Mouse (Mus musculus) kidney, adult 8-10 months (tissue): ENCODE results near the gene Stra6l.
A peak's percentile ranks its signal among the peaks of the same experiment; 100 is the strongest.

Experiments
- DNase-seq, 2 experiments: peaks; one replicate each; pipeline ENCODE4 v3.0.0; 2022

Stra6l gene

GRCm38 (mm10) chr4:45848109-45848824, at the start of gene Stra6l:
Gene Stra6l (plus strand): TSS chr4:45848664.
- DNase-seq: no peak

GRCm38 (mm10) chr4:45798964-45799363, 49.5 kb upstream of the Stra6l start, which contains the start of gene Aldh1b1:
Gene Aldh1b1 (plus strand): TSS chr4:45799022.
- peak; percentile 65 to 73 for DNase-seq

GRCm38 (mm10) chr4:45799956-45800537, 48.4 kb upstream of the Stra6l start:
- DNase-seq: no peak

- no peak for DNase-seq
These were observed 45.6 kb upstream of the Stra6l start for GRCm38 (mm10) chr4:45802900-45803299.

GRCm38 (mm10) chr4:45808034-45808433, 40.4 kb upstream of the Stra6l start:
- no peak for DNase-seq

- DNase-seq: no peak
These were observed 37.2 kb upstream of the Stra6l start for GRCm38 (mm10) chr4:45811250-45811649.

GRCm38 (mm10) chr4:45815542-45815941, 32.9 kb upstream of the Stra6l start:
- peak; percentile 18 to 40 for DNase-seq

GRCm38 (mm10) chr4:45818814-45819207, 29.7 kb upstream of the Stra6l start:
- DNase-seq: no peak

GRCm38 (mm10) chr4:45819208-45819931, 29.1 kb upstream of the Stra6l start:
- DNase-seq: no peak

GRCm38 (mm10) chr4:45820074-45820830, 28.2 kb upstream of the Stra6l start:
- peak in 1 of 2 experiments; percentile 55 for DNase-seq

GRCm38 (mm10) chr4:45821995-45822394, 26.5 kb upstream of the Stra6l start:
- DNase-seq: no peak

- no peak for DNase-seq
These were observed 25.5 kb upstream of the Stra6l start for GRCm38 (mm10) chr4:45822781-45823575.

- DNase-seq: no peak
These were observed 24.3 kb upstream of the Stra6l start for GRCm38 (mm10) chr4:45824049-45824760.

GRCm38 (mm10) chr4:45824761-45825556, 23.5 kb upstream of the Stra6l start:
- no peak for DNase-seq

GRCm38 (mm10) chr4:45826275-45827040, 22.0 kb upstream of the Stra6l start, which contains the start of gene Igfbpl1:
Gene Igfbpl1 (minus strand): TSS chr4:45826923.
- DNase-seq: no peak

- no peak for DNase-seq
These were observed 18.3 kb upstream of the Stra6l start for GRCm38 (mm10) chr4:45829907-45830759.

- DNase-seq: no peak
These were observed 16.5 kb upstream of the Stra6l start for GRCm38 (mm10) chr4:45831996-45832395.

- DNase-seq: no peak
These were observed 15.0 kb upstream of the Stra6l start for GRCm38 (mm10) chr4:45833461-45833860.

- peak in 1 of 2 experiments; percentile 24 for DNase-seq
These were observed 4.1 kb upstream of the Stra6l start for GRCm38 (mm10) chr4:45844355-45844754.
